Mouse (Mus musculus): ENCODE measurements around the gene Lrrc4. TPM values are rescaled to one million over a fixed set of nuclear protein-coding genes. Genes with fewer than 3 reads are reported as not detected.

Lrrc4 gene
- total RNA-seq, 2 experiments from 2014 or later: 1.3 to 1.6 TPM

DNA sequence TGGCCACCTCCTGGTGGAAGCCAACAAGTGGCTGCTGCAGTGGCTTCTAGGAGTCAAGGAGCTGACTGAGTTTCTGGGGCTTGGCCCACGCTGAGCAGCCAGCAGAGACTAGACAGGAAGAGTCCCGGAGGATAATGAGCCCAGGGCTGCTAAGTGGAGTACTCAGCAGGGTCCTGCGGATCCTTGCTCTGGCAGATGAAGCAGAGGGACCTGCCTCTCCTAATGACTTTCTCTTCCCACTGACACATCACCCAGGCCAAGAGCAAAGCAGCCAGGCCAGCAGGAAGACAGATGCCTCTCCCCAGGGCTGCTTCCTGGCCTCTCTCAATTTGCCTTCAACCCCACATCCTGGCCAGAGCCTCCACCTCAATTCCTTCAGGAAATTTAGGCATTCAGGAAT lies 23.9 kb upstream of the Lrrc4 start:
- DNase-seq (ENCODE audit: low spot score in 2 of 2): no peak

DNA sequence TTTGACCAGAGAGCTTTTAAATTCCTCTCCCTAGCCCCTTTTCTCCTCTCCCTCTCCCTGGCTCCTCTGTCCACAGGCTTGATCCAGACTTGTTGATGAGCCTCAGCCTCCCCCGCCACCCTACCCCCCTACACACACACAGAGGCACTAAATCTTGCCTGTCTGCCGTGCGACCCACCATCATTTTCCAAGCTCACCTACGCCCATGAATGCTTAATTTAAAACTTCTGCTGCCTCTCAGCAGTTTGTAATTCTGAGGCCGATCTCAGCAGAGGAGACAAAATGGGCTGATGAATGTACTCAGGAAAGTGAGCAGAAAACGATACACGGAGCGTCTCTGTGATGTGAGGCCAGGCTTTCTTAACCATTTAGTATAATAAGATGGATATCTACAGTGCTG lies 23.1 kb upstream of the Lrrc4 start:
- DNase-seq (ENCODE audit: low spot score in 2 of 2): no peak

DNA sequence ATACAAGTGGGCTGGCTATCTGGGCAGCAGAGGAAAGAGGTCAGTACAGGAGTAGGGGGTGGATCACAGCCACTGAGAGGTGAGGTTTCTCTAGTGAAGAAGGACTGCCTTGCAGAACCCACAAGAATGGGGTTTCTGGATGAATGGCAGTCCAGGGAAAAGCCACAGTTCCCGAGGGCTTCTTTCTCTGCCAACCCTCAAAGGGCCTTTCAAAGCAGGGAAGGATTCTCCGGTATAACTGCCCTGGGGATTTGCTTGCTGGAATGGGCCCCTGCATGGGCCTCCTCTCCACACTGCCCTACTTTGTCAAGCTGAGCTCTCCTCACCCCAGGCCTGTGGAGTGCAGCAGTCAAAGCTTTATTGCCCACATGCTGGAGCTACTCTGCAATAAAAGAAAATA lies 22.1 kb upstream of the Lrrc4 start:
- DNase-seq (ENCODE audit: low spot score in 2 of 2): no peak

DNA sequence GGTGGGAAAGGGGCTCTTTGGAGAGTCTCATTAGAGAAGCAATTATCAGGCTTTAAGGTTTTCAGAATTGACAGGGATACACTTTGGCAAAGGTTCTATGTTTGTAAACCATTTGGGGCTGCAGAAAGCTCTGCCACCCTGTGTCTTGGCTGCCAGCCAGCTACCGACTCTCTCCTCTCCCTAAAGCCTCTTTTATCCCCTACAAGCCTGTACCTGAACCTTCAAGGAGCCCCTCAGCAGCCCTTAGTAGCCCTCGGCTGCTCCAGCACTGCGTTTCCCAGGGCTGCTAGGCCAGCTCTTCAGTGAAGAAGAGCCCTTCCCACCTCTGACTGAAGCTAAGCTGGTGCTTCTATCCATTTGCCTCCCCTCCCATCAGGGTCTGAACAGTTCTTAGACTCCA lies 21.6 kb upstream of the Lrrc4 start:
- DNase-seq (ENCODE audit: low spot score in 2 of 2): no peak

DNA sequence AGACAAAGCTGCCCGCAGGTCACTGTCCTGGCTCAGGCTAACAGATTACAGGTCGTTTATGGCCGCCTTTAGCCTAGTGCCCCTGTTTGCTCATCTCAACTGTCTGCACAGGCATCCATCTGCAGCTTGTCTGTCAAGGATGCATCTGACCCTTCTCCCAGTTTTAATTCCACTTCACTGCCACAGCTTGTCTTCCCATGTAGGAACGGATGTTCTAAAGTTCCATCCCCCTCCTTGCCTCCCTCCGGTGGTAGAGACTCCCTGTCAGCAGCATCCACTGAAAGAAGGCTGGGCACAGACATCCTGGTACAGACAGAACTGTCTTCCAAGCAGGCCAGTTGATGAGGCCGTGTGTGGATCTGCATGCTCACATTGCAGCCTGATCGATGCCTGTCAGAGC lies 20.8 kb upstream of the Lrrc4 start:
- no peak for DNase-seq (ENCODE audit: low spot score in 2 of 2)

DNA sequence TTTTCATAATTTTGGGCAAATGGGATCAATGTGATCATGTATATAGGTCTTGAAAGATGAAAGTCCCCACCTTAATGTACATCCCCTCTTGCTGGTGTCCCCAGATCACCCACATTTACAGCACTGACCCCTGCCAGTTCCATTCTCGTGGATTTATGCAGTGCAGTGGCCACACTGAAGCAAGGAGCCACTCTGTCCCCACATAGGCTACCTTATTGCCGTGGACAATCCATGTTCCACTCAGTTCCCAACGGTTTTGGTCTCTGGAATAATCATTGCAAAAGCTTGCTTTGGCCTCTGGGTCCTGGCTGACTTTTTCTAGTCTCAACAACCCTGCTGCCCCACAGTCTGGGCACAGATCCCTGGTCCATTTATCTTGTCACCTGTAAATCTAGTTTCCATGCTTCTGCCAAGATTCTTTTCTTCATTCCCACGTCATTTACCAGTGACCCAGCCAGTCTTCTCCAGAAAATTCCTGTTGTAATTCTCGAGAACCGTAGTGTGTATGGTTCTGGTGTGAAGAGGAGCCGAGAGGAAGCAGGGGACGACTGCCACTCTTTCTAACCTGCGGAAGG lies 18.9 kb upstream of the Lrrc4 start:
- no peak for DNase-seq (ENCODE audit: low spot score in 2 of 2)

DNA sequence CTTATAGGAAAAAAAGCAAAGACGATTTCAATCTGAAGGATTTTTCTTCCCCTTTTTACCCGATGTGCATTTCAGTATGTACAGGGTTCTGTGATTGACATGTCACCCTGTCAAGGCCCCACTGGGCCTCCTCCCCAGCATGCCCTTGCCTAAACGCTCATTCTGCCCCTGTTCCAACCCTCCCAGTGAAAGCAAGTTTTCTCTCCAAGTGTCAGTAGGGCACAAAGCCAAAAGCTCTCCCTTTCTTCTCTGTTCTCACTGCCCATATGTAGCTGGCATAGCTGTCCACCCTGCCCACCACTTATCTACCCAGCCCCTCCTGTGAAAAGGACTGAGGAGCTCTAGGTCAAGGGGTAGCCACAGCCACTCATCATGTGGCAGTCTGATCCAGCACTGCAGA lies 17.8 kb upstream of the Lrrc4 start:
- DNase-seq (ENCODE audit: low spot score in 2 of 2): no peak

DNA sequence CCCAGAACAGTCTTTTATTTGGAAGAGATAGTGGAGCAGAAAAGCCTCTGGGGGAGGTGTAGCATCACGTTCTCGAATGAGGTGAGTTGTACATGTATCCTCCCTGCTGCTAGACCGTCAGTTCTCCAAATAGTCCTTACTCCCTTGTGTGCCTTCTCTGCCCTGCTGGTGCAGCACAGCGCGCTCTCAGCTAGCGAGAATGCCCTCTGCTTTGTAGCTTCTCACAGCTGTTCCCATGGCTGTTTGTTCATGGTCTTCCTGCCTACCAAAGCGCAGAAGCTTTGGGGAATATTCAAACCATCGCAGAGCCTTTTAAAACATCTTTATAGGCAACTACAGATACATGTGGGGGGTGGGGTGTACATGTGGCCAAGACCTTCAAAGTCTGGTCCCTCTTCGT lies 17.3 kb upstream of the Lrrc4 start:
- no peak for DNase-seq (ENCODE audit: low spot score in 2 of 2)

DNA sequence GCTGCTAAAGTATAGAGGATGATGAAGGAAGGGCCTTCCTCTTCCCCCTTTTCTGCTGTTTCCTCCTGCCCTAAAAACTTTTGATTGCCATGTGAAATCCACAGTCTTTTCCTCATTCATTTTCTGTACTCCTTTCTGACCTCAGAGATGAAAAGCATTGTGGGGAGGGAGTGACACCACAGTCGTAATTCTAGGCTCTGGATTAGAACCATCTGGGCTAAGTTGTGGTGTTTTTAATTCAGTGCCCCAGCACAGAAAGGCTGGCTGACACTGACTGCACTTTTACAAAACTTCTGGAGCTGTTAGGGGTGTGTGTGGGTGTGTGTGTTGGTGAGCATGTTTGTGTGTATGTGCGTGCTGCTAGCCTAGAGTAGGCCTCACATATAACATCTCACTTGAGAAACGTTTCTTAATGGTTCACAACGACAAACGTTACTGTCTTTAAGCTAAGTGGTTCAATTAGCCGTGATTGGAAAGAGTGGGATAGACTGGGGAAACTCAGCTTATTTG lies 16.8 kb upstream of the Lrrc4 start:
- no peak for DNase-seq (ENCODE audit: low spot score in 2 of 2)

DNA sequence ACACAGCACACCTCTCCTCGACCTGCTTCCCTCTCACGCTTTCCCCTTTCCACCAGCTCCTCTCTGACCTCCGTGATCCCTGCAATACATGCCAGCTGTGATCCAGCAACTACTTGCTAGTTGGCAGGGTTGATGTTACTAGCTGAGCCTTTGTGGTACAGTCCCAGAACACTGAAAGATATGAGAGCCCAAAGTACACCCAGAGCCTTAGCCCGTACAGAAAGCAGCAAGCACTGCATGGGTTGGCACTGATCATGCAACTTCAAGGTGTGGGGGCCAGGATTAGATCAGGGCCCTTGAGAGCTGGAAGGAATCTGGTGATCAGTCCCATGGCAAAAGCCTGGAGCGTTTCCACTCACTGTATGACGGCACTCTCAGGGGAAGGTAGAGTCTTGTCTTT lies 16.1 kb upstream of the Lrrc4 start:
- DNase-seq (ENCODE audit: low spot score in 2 of 2): no peak

DNA sequence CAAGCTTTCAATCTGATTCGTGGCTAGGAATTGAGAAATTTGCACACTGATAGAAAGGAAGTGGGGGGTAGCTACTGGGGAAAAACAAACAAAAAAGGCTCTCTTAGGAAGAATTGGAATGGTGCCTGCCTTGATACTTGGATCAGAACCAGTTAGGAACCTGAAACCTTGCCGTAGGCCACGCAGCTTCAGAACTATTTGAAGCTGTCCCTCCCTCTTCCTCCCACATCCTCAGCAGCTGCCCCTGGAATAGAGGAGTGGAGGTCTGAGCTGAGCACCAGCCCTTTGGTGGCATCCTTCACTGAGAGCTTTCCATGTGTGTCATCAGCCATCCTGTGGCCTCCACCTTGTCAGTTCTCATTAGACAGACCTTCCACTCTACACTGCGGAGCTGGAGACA lies 14.1 kb upstream of the Lrrc4 start:
- no peak for DNase-seq (ENCODE audit: low spot score in 2 of 2)

DNA sequence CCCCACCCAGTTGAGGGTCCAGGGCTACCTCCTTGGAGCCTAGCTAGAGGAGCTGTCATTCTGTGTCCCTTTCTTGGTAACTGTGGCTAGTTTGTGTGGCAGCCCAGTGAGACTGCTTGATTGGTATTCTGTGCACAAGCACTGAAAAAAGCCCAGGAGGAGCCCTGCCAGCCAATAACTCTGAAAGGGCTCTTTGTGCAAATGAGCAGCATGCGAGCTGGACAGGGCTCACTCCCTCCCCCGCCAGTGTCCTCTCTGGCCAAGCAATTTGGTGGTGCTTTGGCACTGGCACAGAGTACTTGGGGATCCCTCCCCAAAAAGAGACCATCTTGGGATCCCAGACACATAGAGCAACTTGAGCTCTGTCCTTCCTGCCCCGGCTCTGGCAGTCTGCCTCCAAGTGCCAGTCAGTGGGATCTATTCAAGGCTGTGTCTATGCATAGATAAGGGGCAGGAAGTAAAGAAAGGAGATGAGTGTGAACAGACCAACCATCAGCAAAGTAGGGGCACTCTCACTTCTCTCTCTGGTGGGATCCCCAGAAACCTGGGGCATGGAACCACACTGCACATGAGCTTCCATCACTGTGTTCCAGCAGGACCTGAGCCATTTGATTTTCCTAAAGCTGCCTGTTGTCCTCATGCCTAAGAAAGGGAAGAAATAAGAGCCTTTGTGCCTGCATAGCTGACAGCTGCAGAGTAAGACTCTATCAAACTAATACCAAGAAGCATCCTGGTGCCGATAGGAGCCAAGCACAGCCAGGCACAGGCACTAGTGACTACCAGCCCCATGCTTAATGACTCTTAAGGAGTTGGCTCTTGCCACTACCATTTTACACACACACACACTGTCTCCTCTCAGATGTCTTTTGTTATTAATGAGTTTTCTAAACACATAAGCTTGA lies 11.1 kb upstream of the Lrrc4 start:
- DNase-seq (ENCODE audit: low spot score in 2 of 2): no peak

DNA sequence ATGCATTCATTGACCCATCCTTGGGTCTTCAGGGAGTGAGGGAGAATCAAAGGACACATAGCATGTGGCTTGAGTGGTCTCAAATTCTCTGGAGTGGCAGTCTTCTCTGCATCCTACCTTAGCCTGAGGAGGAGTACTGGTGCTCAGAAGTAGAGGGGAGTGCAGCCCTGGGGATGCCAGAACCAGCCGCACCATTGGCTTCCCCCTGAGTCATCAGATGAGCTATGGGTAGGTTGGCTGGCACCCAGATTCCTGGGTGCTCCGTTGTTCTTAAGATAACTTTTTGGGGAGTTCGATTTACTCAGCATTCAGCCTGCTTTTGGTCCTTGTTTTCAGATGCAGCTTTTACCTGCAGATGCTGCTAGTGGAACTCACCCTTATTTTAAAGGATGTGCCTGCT lies 10.0 kb upstream of the Lrrc4 start:
- no peak for DNase-seq (ENCODE audit: low spot score in 2 of 2)

DNA sequence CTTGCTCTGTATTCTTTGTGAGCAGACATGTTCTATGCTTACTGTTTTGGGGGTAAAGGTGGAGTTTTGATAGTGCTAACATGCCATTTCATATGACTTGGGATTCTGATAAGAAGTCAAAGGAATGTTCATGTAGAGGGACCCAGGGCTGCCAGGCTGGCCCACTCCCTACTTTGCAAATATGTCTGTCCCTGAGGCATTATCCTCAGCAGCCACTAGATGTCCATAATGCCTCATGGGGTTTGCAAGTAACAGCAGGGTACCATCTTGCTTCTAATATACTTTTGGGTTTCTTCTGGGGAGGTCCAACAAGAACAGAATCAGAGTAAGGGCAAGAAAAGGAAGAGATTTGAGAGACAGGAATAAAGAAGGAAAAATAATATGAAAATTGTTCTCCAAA lies 5.1 kb upstream of the Lrrc4 start:
- DNase-seq (ENCODE audit: low spot score in 2 of 2): no peak

DNA sequence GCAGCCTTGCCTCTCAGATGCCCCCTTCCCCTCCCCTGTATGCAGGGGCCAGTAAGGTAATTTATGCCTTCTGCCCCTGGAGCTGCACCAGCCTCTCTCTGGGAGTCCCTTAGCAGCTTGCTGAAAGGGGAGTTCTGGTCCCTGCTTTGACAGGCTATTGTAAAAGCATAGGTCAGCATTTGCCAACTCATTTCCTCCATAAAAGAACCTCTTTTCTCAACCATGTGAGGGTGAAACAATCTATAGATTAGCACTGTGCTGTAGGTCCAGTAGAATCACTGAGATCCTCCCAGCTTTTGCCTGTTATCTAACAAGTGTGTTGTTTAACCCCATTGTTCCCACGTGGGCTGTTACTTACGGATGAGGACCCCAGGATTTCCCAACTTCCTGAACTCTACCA lies 2.5 kb upstream of the Lrrc4 start:
- DNase-seq (ENCODE audit: low spot score in 2 of 2): no peak

DNA sequence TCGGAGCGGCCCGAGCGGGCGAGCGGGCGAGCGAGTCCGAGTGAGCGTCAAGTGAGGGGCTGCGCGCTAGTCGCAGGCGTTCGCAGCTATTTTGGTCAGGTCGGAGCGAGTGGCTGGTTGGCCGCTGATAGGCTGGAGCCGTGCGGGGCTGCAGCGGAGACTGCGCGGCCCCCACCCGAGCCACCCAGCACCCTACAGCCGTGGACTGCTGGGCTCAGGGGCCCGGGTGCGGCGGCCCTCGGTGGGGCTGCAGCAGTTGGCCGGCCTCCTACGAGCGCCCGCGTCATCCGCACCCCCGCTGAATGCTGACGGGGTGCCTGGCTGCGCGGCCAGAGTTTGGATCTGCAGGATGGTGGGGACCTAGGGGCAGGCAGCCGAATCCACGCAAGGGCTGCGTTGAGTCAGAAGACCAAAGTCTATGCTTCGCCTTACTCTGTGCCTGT lies 1.9 kb upstream of the Lrrc4 start:
- DNase-seq (ENCODE audit: low spot score in 2 of 2): peak in 1 of 2 experiments; percentile 39

DNA sequence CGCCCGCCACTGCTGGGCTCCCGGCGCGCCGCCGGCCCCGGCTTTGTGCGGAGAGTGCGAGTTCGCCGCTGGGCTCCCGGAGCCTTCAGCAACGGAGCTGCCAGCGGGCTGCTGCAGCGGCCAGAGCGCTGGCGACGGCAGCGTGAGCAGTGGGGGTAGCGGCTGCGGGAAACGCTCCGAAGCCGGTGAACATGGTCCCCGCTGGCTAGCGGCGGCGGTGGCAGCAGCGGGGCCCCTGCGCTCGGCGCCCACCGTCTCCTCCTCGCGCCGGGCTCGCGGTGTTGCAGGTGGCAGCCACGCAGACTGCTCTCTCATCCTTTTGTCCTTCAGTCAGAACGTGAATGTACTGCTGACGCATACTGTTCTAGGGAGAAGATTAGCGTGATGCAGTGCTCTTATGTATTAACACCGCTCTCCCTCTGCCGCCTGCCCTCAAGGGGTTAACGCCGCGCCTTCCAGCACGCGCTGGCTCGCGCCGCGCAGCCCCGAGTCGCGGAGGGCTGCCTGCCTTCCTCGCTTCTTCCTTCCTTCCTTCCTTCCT lies 1.3 kb upstream of the Lrrc4 start:
- DNase-seq (ENCODE audit: low spot score in 2 of 2): peak in 1 of 2 experiments; percentile 48

DNA sequence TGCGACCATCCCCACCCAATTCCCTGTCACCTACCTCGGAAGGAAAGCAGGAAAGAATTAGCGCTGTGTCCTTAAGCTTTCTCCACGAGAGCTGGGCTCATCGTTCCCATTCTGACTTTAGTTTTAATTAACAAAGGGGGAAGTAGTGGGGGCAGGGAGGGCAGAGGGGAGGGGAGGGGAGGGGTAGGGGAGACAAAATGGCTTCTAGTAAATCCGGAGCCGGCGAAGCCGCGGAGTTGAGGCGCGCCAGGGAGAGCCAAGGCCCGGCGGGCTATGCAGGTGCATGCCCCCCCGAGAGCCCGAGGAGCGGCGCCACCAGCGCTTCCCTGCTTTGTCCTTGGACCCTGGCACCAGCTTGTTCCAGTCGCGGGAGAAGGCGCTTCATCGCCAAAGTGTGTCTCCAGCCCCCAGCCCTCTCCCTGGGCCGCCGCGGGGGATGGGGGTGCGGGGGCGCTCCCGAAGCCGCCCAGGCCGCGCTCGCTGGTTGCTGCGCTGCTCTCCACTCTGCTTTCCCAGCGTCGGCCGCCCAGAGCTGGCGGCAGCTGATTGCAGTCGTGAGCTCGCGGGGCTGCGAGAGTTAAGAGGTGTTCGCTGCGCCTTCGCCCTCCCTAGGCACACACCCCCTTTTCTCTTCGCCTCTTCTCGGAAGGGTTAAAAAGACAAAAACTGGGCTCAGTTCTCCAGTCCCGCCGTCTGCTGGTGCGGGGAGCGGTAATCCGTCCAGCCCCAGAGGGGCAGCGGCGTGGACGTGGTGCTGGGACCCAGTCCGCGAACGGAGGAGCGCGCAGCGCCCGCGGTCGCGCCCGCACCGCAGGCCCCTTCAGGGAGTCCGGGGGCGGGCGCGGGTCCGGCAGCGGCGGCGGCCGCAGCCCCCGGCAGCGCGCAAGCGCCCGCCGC lies 555 bp upstream of the Lrrc4 start:
- peak in 1 of 2 experiments; percentile 42 for DNase-seq (ENCODE audit: low spot score in 2 of 2)

DNA sequence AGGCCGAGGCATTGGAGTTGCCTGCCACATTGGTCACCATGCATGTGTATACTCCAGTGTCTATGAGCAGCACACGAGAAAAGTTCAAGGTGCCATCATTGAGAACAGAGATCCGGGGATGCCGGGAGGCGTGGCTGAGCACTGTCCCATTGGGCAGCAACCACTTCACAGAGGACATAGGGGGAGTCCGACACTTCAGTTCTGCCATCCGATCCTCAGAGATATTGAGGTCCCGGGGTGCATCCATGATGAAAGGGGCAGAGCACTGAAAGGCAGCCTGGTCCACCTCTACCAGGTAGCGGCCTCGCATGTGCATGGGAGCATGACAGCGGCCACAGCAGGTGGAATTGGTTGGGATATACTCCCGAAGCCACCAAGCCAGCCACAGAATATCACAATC lies 1.2 kb downstream of the Lrrc4 start:
- DNase-seq (ENCODE audit: low spot score in 2 of 2): no peak

DNA sequence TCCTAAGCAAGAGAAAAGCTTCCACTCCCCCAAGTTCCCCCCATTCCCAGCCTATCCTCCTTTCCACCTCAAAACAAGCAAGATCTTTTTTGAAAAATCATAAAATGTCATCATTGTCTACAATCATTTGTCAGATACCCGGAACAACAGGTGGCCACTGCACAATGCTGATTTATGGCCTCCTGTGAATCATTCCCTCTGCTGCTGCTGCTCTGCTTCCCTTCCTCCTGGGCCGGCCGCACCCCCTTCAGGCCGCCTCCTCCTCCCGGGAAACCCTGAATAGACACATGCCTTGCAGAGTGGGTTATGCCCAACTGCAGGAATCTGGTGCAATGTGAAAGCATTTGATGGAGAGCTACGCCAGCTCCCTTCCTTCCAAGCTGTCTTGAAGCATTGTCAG lies 3.0 kb downstream of the Lrrc4 start:
- no peak for DNase-seq (ENCODE audit: low spot score in 2 of 2)

DNA sequence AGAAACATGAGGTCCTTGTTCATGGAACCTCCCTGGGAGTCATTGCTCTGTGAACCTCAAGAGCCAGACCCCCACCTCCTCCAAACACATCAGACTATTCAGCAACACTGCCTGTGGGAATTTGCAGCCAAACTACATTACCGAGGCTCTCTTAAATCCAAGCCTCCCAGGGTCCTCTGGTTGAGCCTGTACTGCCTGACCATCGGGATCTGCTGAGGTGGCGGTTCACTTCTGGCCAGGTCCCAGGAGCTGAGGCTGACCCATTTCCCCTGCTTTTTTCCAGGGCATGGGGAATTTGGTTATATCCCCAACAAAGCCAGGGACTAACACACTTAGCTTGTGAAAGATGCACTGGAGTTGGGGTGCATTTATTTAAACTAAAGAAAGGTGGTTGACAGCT lies 4.0 kb downstream of the Lrrc4 start:
- no peak for DNase-seq (ENCODE audit: low spot score in 2 of 2)
